Mouse (Mus musculus) midbrain, embryonic 14.5 days (tissue): ENCODE measurements at regions not wholly inside any gene's neighbourhood (a gene's known extent, or its start where the extent isn't known, plus 50 kb on each side); places are given as distances from the start of the nearest gene placed in this dataset.

ENCODE experiments used
- ATAC-seq: fragments of 200-750 bp; cut with Nextera tagmentation; 2 replicates; pipeline ENCODE4 v1.8.0; 2017; ENCODE audit warnings: moderate number of reproducible peaks, moderate library complexity; ENCODE audit not compliant: low FRiP score, low TSS enrichment
- DNase-seq: peaks from one replicate; pipeline ENCODE4 v3.0.0-alpha.2; 2015
- H3K27ac ChIP-seq: fragments of 300-500 bp; sonication (generic); replicated peaks from 2 replicates; pipeline ENCODE4 v1.5.1; 2014; ENCODE audit warnings: mild to moderate bottlenecking, low read depth, low read length, moderate library complexity
- H3K27me3 ChIP-seq: fragments of 300-500 bp; sonication (generic); 2 replicates; pipeline ENCODE4 v1.6.1; 2014; ENCODE audit warnings: low read length, control low read depth, mixed read lengths; ENCODE audit not compliant: control insufficient read depth, insufficient read depth
- H3K36me3 ChIP-seq: fragments of 300-500 bp; sonication (generic); 2 replicates; pipeline ENCODE4 v1.6.1; 2014; ENCODE audit warnings: low read length, control low read depth; ENCODE audit not compliant: control insufficient read depth, insufficient read depth
- H3K4me1 ChIP-seq: fragments of 300-500 bp; sonication (generic); 2 replicates; pipeline ENCODE4 v1.6.1; 2014; ENCODE audit warnings: mild to moderate bottlenecking, antibody characterized with exemption, low read length, control low read depth; ENCODE audit not compliant: control insufficient read depth, insufficient read depth
- H3K4me2 ChIP-seq: fragments of 300-500 bp; sonication (generic); 2 replicates; pipeline ENCODE4 v1.6.1; 2014; ENCODE audit warnings: mild to moderate bottlenecking, low read length, moderate library complexity
- H3K4me3 ChIP-seq: fragments of 300-500 bp; sonication (generic); replicated peaks from 2 replicates; pipeline ENCODE4 v1.5.1; 2014; ENCODE audit warnings: low read depth, low read length
- H3K9ac ChIP-seq: fragments of 300-500 bp; sonication (generic); replicated peaks from 2 replicates; pipeline ENCODE4 v1.6.1; 2014; ENCODE audit warnings: mild to moderate bottlenecking, low read length, moderate library complexity
- H3K9me3 ChIP-seq: fragments of 300-500 bp; sonication (generic); 2 replicates; pipeline ENCODE4 v1.6.1; 2016; ENCODE audit warnings: low read length, control low read depth, mixed read lengths; ENCODE audit not compliant: control insufficient read depth
- WGBS: fragments of 180-500 bp; shearing (Covaris S2); extraction: QIAGEN DNeasy Blood & Tissue Kit; methylation state at CpG from one replicate; pipeline ENCODE4 v1.1.7; 2014; 5-methylcytosine and 5-hydroxymethylcytosine counted together

- no peak overlapping the region for H3K9ac ChIP-seq
- H3K4me3 ChIP-seq, result no peak overlapping the region
- no peak overlapping the region for H3K4me2 ChIP-seq
- no peaks in the 10 kb centered on the region for H3K36me3 ChIP-seq
- no peaks in the 10 kb centered on the region for H3K4me1 ChIP-seq
- H3K9me3 ChIP-seq, result no peaks in the 10 kb centered on the region
- no peak overlapping the region for H3K27ac ChIP-seq
- ATAC-seq, result no peak
- DNase-seq, result no peak
- H3K27me3 ChIP-seq, result no peaks in the 10 kb centered on the region
Measured at GRCm38 (mm10) chr1:119364901-119365300, 57.1 kb downstream of the Inhbb start.

DNA sequence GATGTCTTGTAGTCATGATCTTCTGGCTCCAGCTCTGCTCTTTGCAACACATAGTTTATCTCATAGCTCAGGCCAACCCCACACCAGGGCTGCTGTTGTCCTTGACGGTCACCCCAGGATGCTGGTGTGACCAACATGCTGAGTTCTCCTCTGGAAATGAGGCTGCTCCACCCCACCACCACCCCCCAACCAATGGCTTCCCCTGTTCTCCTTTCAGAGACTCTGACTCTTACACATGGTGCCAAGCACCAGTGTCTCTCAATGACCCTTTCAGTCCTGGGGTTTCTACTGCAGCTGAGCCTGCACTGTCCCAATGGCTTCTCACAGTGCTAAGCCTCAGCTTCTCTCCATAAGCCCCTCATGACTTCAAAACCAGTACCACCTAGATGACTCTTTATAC lies 64.0 kb downstream of the Inhbb start:
- no peaks in the 10 kb centered on the region for H3K36me3 ChIP-seq
- H3K9me3 ChIP-seq, result no peaks in the 10 kb centered on the region
- DNase-seq (no peak), ATAC-seq (no peak)
- H3K4me3 ChIP-seq, result no peak overlapping the region
- no peaks in the 10 kb centered on the region for H3K27me3 ChIP-seq
- no peak overlapping the region for H3K9ac ChIP-seq
- no peaks in the 10 kb centered on the region for H3K4me1 ChIP-seq
- H3K27ac ChIP-seq, result no peak overlapping the region
- 96% methylated on average over 1 of the region's 1 CpGs for WGBS
- H3K4me2 ChIP-seq, result no peak overlapping the region

GRCm38 (mm10) chr1:119356916-119357315 lies 65.1 kb downstream of the Inhbb start:
- no peak overlapping the region for H3K27ac ChIP-seq
- DNase-seq (no peak), ATAC-seq (no peak)
- H3K9ac ChIP-seq, result no peak overlapping the region
- H3K9me3 ChIP-seq, result no peaks in the 10 kb centered on the region
- no peaks in the 10 kb centered on the region for H3K27me3 ChIP-seq
- 8% methylated on average over 1 of the region's 1 CpGs for WGBS
- no peaks in the 10 kb centered on the region for H3K36me3 ChIP-seq
- no peak overlapping the region for H3K4me3 ChIP-seq
- H3K4me1 ChIP-seq, result no peaks in the 10 kb centered on the region
- no peak overlapping the region for H3K4me2 ChIP-seq

GRCm38 (mm10) chr1:119355456-119355855 lies 66.6 kb downstream of the Inhbb start:
- H3K4me2 ChIP-seq, result no peak overlapping the region
- H3K9ac ChIP-seq, result no peak overlapping the region
- H3K27ac ChIP-seq, result no peak overlapping the region
- no peaks in the 10 kb centered on the region for H3K9me3 ChIP-seq
- no peaks in the 10 kb centered on the region for H3K36me3 ChIP-seq
- WGBS, result 78% methylated on average over 5 of the region's 5 CpGs
- no peak for DNase-seq
- H3K27me3 ChIP-seq, result no peaks in the 10 kb centered on the region
- no peak overlapping the region for H3K4me3 ChIP-seq
- no peaks in the 10 kb centered on the region for H3K4me1 ChIP-seq
- no peak for ATAC-seq

GRCm38 (mm10) chr1:119351567-119351966 lies 70.5 kb downstream of the Inhbb start:
- Histone ChIP-seq H3K9me3 (no peaks in the 10 kb centered on the region), H3K4me1 (0 out of 2 replicates have a peak, but pooled peaks cover 4% of the 10 kb centered on the region), H3K4me3 (no peak overlapping the region), H3K36me3 (no peaks in the 10 kb centered on the region), H3K4me2 (no peak overlapping the region), H3K27me3 (no peaks in the 10 kb centered on the region), H3K27ac (no peak overlapping the region), H3K9ac (no peak overlapping the region)
- ATAC-seq (no peak), DNase-seq (no peak)
- WGBS, result 79% methylated on average over 8 of the region's 8 CpGs

- Histone ChIP-seq H3K27ac (no peak overlapping the region), H3K4me3 (no peak overlapping the region), H3K9ac (no peak overlapping the region), H3K9me3 (no peaks in the 10 kb centered on the region), H3K4me1 (0 out of 2 replicates have a peak, but pooled peaks cover 4% of the 10 kb centered on the region), H3K4me2 (no peak overlapping the region), H3K27me3 (no peaks in the 10 kb centered on the region), H3K36me3 (no peaks in the 10 kb centered on the region)
- DNase-seq (no peak), ATAC-seq (no peak)
- WGBS, result 98% methylated on average over 4 of the region's 4 CpGs
Measured at GRCm38 (mm10) chr1:119350846-119351245, 71.2 kb downstream of the Inhbb start.

DNA sequence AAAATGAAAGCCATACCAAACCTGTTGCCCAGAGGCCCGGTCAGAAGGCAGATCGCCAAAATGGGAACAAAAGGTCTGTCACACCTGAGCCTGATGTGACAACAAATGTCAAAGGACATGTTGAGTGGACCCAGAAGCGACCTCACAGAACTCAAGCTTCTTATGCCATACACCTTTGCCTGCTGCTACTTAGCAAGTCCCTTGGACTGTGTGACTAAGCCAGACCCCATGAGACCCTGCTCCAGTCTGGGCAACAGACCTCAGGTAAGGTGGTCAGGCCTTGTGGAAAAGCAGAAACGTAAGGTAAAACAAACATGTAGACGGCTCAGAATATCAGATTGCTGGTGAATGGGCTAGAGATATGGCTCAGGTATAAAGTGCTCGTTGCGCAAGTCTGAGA lies 71.8 kb downstream of the Inhbb start:
- Histone ChIP-seq H3K27ac (no peak overlapping the region), H3K36me3 (no peaks in the 10 kb centered on the region), H3K27me3 (no peaks in the 10 kb centered on the region), H3K4me3 (no peak overlapping the region), H3K9ac (no peak overlapping the region), H3K9me3 (no peaks in the 10 kb centered on the region), H3K4me2 (no peak overlapping the region), H3K4me1 (0 out of 2 replicates have a peak, but pooled peaks cover 4% of the 10 kb centered on the region)
- WGBS, result 93% methylated on average over 7 of the region's 7 CpGs
- no peak for ATAC-seq
- no peak for DNase-seq

GRCm38 (mm10) chr1:119348456-119349208 lies 73.4 kb downstream of the Inhbb start:
- Histone ChIP-seq H3K9ac (no peak overlapping the region), H3K27me3 (no peaks in the 10 kb centered on the region), H3K4me2 (no peak overlapping the region; the same call in 1 of the 2 replicates), H3K27ac (no peak overlapping the region), H3K4me3 (no peak overlapping the region), H3K36me3 (no peaks in the 10 kb centered on the region), H3K4me1 (0 out of 2 replicates have a peak, but pooled peaks cover 4% of the 10 kb centered on the region), H3K9me3 (no peaks in the 10 kb centered on the region)
- peak; percentile 51 for DNase-seq
- 17% methylated on average over 18 of the region's 18 CpGs for WGBS
- ATAC-seq, result no peak

GRCm38 (mm10) chr1:119347749-119348148 lies 74.3 kb downstream of the Inhbb start:
- Histone ChIP-seq H3K4me3 (no peak overlapping the region), H3K9ac (no peak overlapping the region), H3K9me3 (no peaks in the 10 kb centered on the region), H3K4me2 (no peak overlapping the region), H3K4me1 (0 out of 2 replicates have a peak, but pooled peaks cover 4% of the 10 kb centered on the region), H3K27me3 (no peaks in the 10 kb centered on the region), H3K27ac (no peak overlapping the region), H3K36me3 (no peaks in the 10 kb centered on the region)
- no peak for ATAC-seq
- DNase-seq, result no peak
- WGBS, result 79% methylated on average over 1 of the region's 1 CpGs
